Mouse (Mus musculus) CH12.LX (cell line): ENCODE results near the gene Narfl. TPM values are rescaled to one million over a fixed set of nuclear protein-coding genes. Genes with fewer than 3 reads are reported as not detected.

Experiments used
- DNase-seq: peaks from one replicate; pipeline ENCODE4 v3.0.0-alpha.2; 2013; ENCODE audit errors: extremely low read depth
- H3K27ac ChIP-seq: 2 replicates; pipeline ENCODE4 v1.5.1; 2012; ENCODE audit warnings: low read depth, mild to moderate bottlenecking, control low read depth, moderate library complexity; ENCODE audit not compliant: insufficient read depth
- H3K27me3 ChIP-seq: replicated peaks from 2 replicates; pipeline ENCODE3; 2012; ENCODE audit warnings: inconsistent platforms
- H3K36me3 ChIP-seq, 2 experiments: replicated peaks in 1 of 2; 2 replicates each; pipeline versions ENCODE3 to v1.6.1; 2012; ENCODE audit warnings: inconsistent platforms in 1 of 2, low read length in 1 of 2, mild to moderate bottlenecking in 1 of 2, mixed read lengths in 1 of 2, moderate library complexity in 1 of 2; ENCODE audit not compliant: control insufficient read depth in 1 of 2, insufficient read depth in 1 of 2
- H3K4me1 ChIP-seq, 2 experiments: 2 replicates each; pipeline ENCODE4 v1.6.1; 2012; ENCODE audit warnings: inconsistent platforms in 1 of 2, moderate library complexity in 1 of 2; ENCODE audit not compliant: insufficient read depth in 2 of 2, control insufficient read depth in 1 of 2
- H3K4me2 ChIP-seq: 2 replicates; pipeline ENCODE4 v1.6.1; 2012; ENCODE audit warnings: low read depth, mild to moderate bottlenecking, control low read depth; ENCODE audit not compliant: poor library complexity, insufficient read depth, severe bottlenecking
- H3K4me3 ChIP-seq, 3 experiments: fragments of 150-350 bp in 1 of 3; sonication (generic) in 1 of 3; replicated peaks in 1 of 3; 2 replicates each; pipeline versions ENCODE3 to v1.5.1; 2011 to 2012; ENCODE audit warnings: low read depth in 2 of 3, low read length in 2 of 3, mild to moderate bottlenecking in 2 of 3, moderate library complexity in 2 of 3, control low read depth in 1 of 3, improper control_type of control experiment in 1 of 3, inconsistent platforms in 1 of 3, mixed read lengths in 1 of 3; ENCODE audit not compliant: poor library complexity in 1 of 3
- H3K79me2 ChIP-seq: replicated peaks from 2 replicates; pipeline ENCODE4 v1.6.1; 2012; ENCODE audit warnings: mild to moderate bottlenecking, moderate library complexity; ENCODE audit not compliant: control insufficient read depth, poor library complexity, insufficient read depth, severe bottlenecking; ENCODE audit errors: extremely low read depth
- H3K9ac ChIP-seq: 2 replicates; pipeline ENCODE4 v1.6.1; 2012; ENCODE audit warnings: low read depth, mild to moderate bottlenecking, control low read depth, moderate library complexity; ENCODE audit not compliant: insufficient read depth
- H3K9me3 ChIP-seq: replicated peaks from 2 replicates; pipeline ENCODE3; 2012; ENCODE audit warnings: low read length, inconsistent platforms, mixed read lengths
- CHD2 ChIP-seq: IDR thresholded peaks from 2 replicates; pipeline ENCODE4 v1.6.1; 2011; ENCODE audit warnings: low read length, improper control_type of control experiment
- CTCF ChIP-seq, 2 experiments: IDR thresholded peaks in 1 of 2; conservative IDR thresholded peaks in 1 of 2; 2 replicates each; pipeline ENCODE4 v1.5.1; 2011 to 2012; ENCODE audit warnings: low read depth in 2 of 2, low read length in 2 of 2, improper control_type of control experiment in 1 of 2, inconsistent platforms in 1 of 2, mild to moderate bottlenecking in 1 of 2, moderate library complexity in 1 of 2
- E2F4 ChIP-seq: IDR thresholded peaks from 2 replicates; pipeline ENCODE4 v1.6.1; 2011; ENCODE audit warnings: low read depth, low read length, improper control_type of control experiment; ENCODE audit not compliant: insufficient replicate concordance
- EP300 ChIP-seq: IDR thresholded peaks from 2 replicates; pipeline ENCODE4 v1.6.1; 2011; ENCODE audit warnings: low read length, improper control_type of control experiment
- HCFC1 ChIP-seq: IDR thresholded peaks from 2 replicates; pipeline ENCODE4 v1.6.1; 2012; ENCODE audit warnings: low read depth, mild to moderate bottlenecking, inconsistent platforms, low read length, improper control_type of control experiment
- JUN ChIP-seq: IDR thresholded peaks from 2 replicates; pipeline ENCODE4 v1.6.1; 2011; ENCODE audit warnings: low read depth, mild to moderate bottlenecking, low read length, improper control_type of control experiment, moderate library complexity; ENCODE audit not compliant: insufficient read depth
- MAFK ChIP-seq: IDR thresholded peaks from 2 replicates; pipeline ENCODE4 v1.6.1; 2011; ENCODE audit warnings: low read length, improper control_type of control experiment; ENCODE audit not compliant: insufficient replicate concordance
- MAX ChIP-seq: IDR thresholded peaks from 2 replicates; pipeline ENCODE4 v1.6.1; 2011; ENCODE audit warnings: low read length, improper control_type of control experiment
- MAZ ChIP-seq: IDR thresholded peaks from 2 replicates; pipeline ENCODE4 v1.6.1; 2012; ENCODE audit warnings: low read depth, mild to moderate bottlenecking, inconsistent platforms, low read length, improper control_type of control experiment, moderate library complexity
- MYC ChIP-seq: IDR thresholded peaks from 2 replicates; pipeline ENCODE4 v1.6.1; 2011; ENCODE audit warnings: low read depth, mild to moderate bottlenecking, improper control_type of control experiment, low read length
- NRF1 ChIP-seq: IDR thresholded peaks from 2 replicates; pipeline ENCODE4 v1.6.1; 2014; ENCODE audit warnings: low read depth, mild to moderate bottlenecking, inconsistent platforms, low read length, improper control_type of control experiment, moderate library complexity
- PAX5 ChIP-seq: IDR thresholded peaks from 2 replicates; pipeline ENCODE4 v1.6.1; 2012; ENCODE audit warnings: low read length, inconsistent platforms, mixed read lengths
- POLR2AphosphoS2 ChIP-seq: IDR thresholded peaks from 2 replicates; pipeline ENCODE4 v1.6.1; 2011; ENCODE audit warnings: low read depth, low read length, improper control_type of control experiment
- RAD21 ChIP-seq: IDR thresholded peaks from 2 replicates; pipeline ENCODE4 v1.6.1; 2011; ENCODE audit warnings: low read depth, mild to moderate bottlenecking, low read length, improper control_type of control experiment, moderate library complexity
- RCOR1 ChIP-seq: conservative IDR thresholded peaks from 2 replicates; pipeline ENCODE4 v1.6.1; 2012; ENCODE audit warnings: low read depth, mild to moderate bottlenecking, inconsistent platforms, low read length, improper control_type of control experiment
- SIN3A ChIP-seq: IDR thresholded peaks from 2 replicates; pipeline ENCODE4 v1.6.1; 2012; ENCODE audit warnings: low read length, improper control_type of control experiment, inconsistent platforms
- TBP ChIP-seq: conservative IDR thresholded peaks from 2 replicates; pipeline ENCODE4 v1.6.1; 2011; ENCODE audit warnings: low read depth, low read length, improper control_type of control experiment
- UBTF ChIP-seq: IDR thresholded peaks from 2 replicates; pipeline ENCODE4 v1.6.1; 2012; ENCODE audit warnings: low read depth, mild to moderate bottlenecking, inconsistent platforms, low read length, improper control_type of control experiment, moderate library complexity
- USF2 ChIP-seq: conservative IDR thresholded peaks from 2 replicates; pipeline ENCODE4 v1.6.1; 2011; ENCODE audit warnings: low read depth, low read length, improper control_type of control experiment
- ZC3H11A ChIP-seq: IDR thresholded peaks from 2 replicates; pipeline ENCODE4 v1.6.1; 2012; ENCODE audit warnings: low read depth, mild to moderate bottlenecking, inconsistent platforms, low read length, improper control_type of control experiment
- ZKSCAN1 ChIP-seq: IDR thresholded peaks from 2 replicates; pipeline ENCODE4 v1.6.1; 2012; ENCODE audit warnings: low read depth, inconsistent platforms, low read length, improper control_type of control experiment, borderline replicate concordance
- ZNF384 ChIP-seq: IDR thresholded peaks from 2 replicates; pipeline ENCODE4 v1.6.1; 2012; ENCODE audit warnings: low read depth, low read length, improper control_type of control experiment, inconsistent platforms
- dilution Hi-C: fragments of 300-500 bp; cut with MboI; formaldehyde crosslinking; loops from 2 replicates; pipeline ENCODE4 v1.14.3; 2020; ENCODE audit warnings: low sequenced_read_pairs; ENCODE audit not compliant: extremely low pct_unique_long_range_greater_than_20kb, extremely low pct_ligation_motif_present
- in situ Hi-C: fragments of 300-500 bp; cut with MboI; formaldehyde crosslinking; loops from 3 replicates; pipeline ENCODE4 v1.14.3; 2019; ENCODE audit warnings: low sequenced_read_pairs, low pct_ligation_motif_present, low pct_unique_long_range_greater_than_20kb, mixed read lengths
- polyA plus RNA-seq: library from polyadenylated mRNA; unstranded; fragments of >175 nt; gene quantifications from 2 replicates; pipeline ENCODE4 v1.2.1, GENCODE M21; 2012; ENCODE audit warnings: low read depth; ENCODE audit not compliant: insufficient read length
- total RNA-seq, 2 experiments: library from RNA; depleted of rRNA; stranded (reverse); fragments of 300-350 nt in 1 of 2; fragments of >200 nt in 1 of 2; gene quantifications; 2 replicates each; pipeline ENCODE4 v1.2.3; 2012 to 2014

Gene Narfl
- total and polyA plus RNA-seq, 3 experiments, result 13.3 to 22.0 (median 16.5) TPM

DNA sequence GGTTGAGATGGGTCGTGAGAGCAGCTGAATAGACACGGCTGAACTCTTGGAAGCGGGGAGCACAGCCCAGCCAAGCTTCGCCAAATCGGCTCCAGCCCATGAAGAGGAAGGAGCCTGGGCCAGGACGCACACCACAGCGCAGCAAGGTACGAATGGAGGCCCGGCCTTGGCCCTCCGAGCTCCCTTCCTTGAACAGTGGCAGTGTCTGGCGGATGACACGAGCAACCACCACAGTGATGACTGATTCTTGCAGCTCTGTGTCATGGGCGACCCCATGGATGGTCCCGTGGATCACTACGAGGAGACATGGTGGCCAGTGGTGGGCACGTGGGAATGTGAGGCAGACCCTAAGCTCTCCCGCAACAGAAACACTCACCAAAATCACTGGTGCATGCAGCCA is 21.4 kb downstream of the Narfl start:
- Histone ChIP-seq H3K27me3 (peaks cover 17% of the 10 kb centered on the region), H3K79me2 (0 out of 2 replicates have a peak, but pooled peaks cover 3% of the 10 kb centered on the region), H3K27ac (no peak overlapping the region), H3K4me1 (peaks cover 14 to 35% of the 10 kb centered on the region in 2 experiments), H3K36me3 (peaks cover 0 to 15% of the 10 kb centered on the region in 2 experiments), H3K9ac (no peak overlapping the region), H3K9me3 (peaks cover 2% of the 10 kb centered on the region), H3K4me2 (no peak overlapping the region)
- in situ Hi-C loops (loop anchor here (10.0 kb wide), 1 partner anchor 60 kb away; the partner anchor contains the start of gene Mslnl), dilution Hi-C loops (no loop called here)
- no peak for TF ChIP-seq MAFK
- no peak for TF ChIP-seq ZNF384
- no peak for TF ChIP-seq CHD2
- TF ChIP-seq POLR2AphosphoS2, result no peak
- no peak for TF ChIP-seq ZKSCAN1
- no peak for TF ChIP-seq PAX5
- TF ChIP-seq UBTF, result no peak
- no peak for TF ChIP-seq RAD21
- TF ChIP-seq, all 38 proteins: peak for 0
- no peak for DNase-seq
- no peak overlapping the region for H3K4me3 ChIP-seq

DNA sequence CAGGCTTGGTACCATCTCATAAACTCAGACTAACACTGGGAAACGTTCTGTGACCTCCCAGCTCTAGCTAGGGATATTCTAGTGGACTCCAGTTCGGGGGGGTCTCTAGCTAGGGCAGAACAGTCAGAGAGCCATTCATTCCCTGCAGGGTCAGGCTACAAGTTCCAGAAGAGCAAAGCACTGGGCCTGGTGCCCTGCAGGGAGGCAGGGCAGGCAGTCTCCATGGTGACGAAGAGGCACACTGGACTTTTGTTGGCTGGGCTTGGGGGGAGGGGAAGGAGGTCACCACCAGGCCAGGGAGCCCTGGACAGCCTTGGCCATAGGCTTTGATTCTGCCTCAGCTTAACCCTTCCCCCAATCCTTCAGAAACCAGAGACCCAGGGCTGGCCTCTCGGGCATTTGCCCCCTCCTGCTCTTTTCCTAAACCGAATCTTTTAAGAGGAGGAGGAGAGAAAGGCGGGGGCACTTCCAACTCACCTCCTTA is 22.1 kb downstream of the Narfl start, which contains the start of gene AC134908.4:
AC134908.4 (minus strand) TSS at position 51 of the 484 bp plus-strand sequence.
- Histone ChIP-seq H3K9me3 (peaks cover 2% of the 10 kb centered on the region), H3K79me2 (0 out of 2 replicates have a peak, but pooled peaks cover 3% of the 10 kb centered on the region), H3K4me3 (peak within 1 kb of the TSS; percentile 64 to 78 (median 67)), H3K27ac (no peak within 1 kb of the TSS), H3K4me2 (peak within 1 kb of the TSS; percentile 75), H3K27me3 (peaks cover 20% of the 10 kb centered on the region), H3K36me3 (peaks cover 0 to 11% of the 10 kb centered on the region in 2 experiments), H3K9ac (peak within 1 kb of the TSS; percentile 81), H3K4me1 (peaks cover 14 to 32% of the 10 kb centered on the region in 2 experiments)
- in situ Hi-C loops (loop anchor here (10.0 kb wide), 1 partner anchor 61 kb away; the partner anchor contains the start of gene Mslnl), dilution Hi-C loops (no loop called here)
- TF ChIP-seq HCFC1 (no peak), EP300 (no peak), ZC3H11A (no peak), MYC (no peak)
- no peak for DNase-seq

DNA sequence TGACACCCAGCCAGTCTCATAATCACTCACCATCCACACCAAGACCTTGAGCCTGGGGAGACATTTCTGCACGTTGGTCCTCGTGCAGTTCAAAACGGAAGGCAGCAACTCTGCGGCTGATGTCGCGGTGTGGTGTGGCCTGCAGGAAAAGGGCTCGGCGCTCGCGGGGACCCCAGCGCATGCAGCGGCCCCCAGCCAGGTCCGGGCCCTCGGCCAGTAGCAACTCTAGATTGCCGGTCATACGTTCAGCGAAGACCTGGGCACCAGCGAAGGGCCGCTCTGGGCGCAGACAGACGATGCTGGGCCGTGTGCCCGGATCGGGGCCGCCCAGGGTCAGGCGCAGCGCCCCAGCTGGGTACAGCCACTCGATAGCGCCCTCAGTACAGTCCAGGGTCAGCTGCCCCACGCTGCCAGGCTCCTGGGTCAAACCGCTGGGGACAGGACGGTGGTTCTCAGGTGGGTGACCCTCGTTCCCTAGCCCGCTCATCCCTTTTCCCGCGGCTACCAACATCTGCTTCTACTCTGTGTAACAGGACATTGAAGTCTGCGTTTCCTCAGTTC is 22.7 kb downstream of the Narfl start:
- Histone ChIP-seq H3K79me2 (no peaks in the 10 kb centered on the region), H3K4me1 (peaks cover 14 to 25% of the 10 kb centered on the region in 2 experiments), H3K4me2 (peak overlapping the region; percentile 75), H3K36me3 (peaks cover 0 to 8% of the 10 kb centered on the region in 2 experiments), H3K27ac (no peak overlapping the region), H3K9ac (peak overlapping the region; percentile 81), H3K4me3 (peak overlapping the region; percentile 64 to 78 (median 67)), H3K9me3 (peaks cover 2% of the 10 kb centered on the region), H3K27me3 (peaks cover 22% of the 10 kb centered on the region)
- no peak for DNase-seq
- no peak; the same call in 1 of the 2 replicates for TF ChIP-seq UBTF
- TF ChIP-seq USF2, result no peak
- TF ChIP-seq MAX, result no peak
- TF ChIP-seq NRF1, result no peak
- TF ChIP-seq RAD21, result no peak
- TF ChIP-seq JUN, result no peak
- TF ChIP-seq TBP, result no peak
- TF ChIP-seq E2F4, result no peak
- TF ChIP-seq MAZ, result no peak
- no peak; the same call in 1 of the 2 replicates for TF ChIP-seq SIN3A
- no peak for TF ChIP-seq CTCF (conservative IDR thresholded peaks at IDR 0.05 in 1 of 2, IDR thresholded peaks at IDR 0.05 in 1 of 2; ENCODE audit: low read depth in 2 of 2, low read length in 2 of 2)
- TF ChIP-seq RCOR1, result no peak
- dilution Hi-C loops (no loop called here), in situ Hi-C loops (loop anchor here (10.0 kb wide), 1 partner anchor 61 kb away; the partner anchor contains the start of gene Mslnl)
